Mouse (Mus musculus) layer of hippocampus, postnatal 14 days (tissue): ENCODE data around the gene Fam171a1. TPM values are rescaled to one million over a fixed set of nuclear protein-coding genes. Genes with fewer than 3 reads are reported as not detected.
"Not testable (repeated sequence)": the region's sequence is repeated elsewhere in the genome, so short reads cannot be mapped to it uniquely, and the experiment has no call there.

Experiments
- DNase-seq, 2 experiments: peaks; one replicate each; pipeline ENCODE4 v3.0.0; 2021 to 2022; ENCODE audit warnings: low spot score in 2 of 2, mixed read lengths in 1 of 2
- long read RNA-seq, 2 experiments: library from polyadenylated mRNA; stranded (forward); transcript quantifications; one replicate each; pipeline ENCODE4 v2.0.0; 2021
- total RNA-seq, 2 experiments: library from RNA; stranded (reverse); gene quantifications; 2 replicates each; pipeline ENCODE4 v1.2.3; 2021

Fam171a1 gene
- total RNA-seq = 10 to 100 TPM; 62.1 to 65.9 TPM
- long read RNA-seq, experiment 1, full-length matches to known transcripts = 29 of 59 reads
- long read RNA-seq, experiment 1, partial matches to known transcripts = 27 of 59 reads
- long read RNA-seq, experiment 1, other reads (novel, unspliced or antisense) = 3 of 59 reads
- long read RNA-seq, experiment 2, full-length matches to known transcripts = 28 of 67 reads
- long read RNA-seq, experiment 2, partial matches to known transcripts = 33 of 67 reads
- long read RNA-seq, experiment 2, other reads (novel, unspliced or antisense) = 6 of 67 reads

DNA sequence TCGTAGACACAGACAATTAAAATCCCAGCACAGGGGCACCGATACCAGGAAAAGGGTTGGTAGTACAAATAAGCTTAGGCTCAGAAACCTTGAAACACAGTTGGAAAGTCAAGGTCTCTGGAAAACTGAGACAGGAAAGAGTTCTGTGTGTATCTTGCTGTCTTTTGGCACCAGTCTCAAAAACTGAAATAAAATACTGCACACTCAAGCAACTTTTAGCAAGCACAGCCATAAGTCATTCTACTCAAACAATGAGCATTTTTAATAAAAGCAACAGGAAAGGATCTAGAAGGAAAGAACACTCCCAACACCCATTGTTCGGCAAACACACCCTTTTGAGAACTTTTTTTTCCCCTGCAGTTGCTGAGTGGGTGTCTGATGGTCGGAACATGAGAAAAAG, at the start of gene Fam171a1:
Gene Fam171a1 (plus strand): TSS at position 359 of the 400 bp plus-strand sequence.
- DNase-seq = no peak

DNA sequence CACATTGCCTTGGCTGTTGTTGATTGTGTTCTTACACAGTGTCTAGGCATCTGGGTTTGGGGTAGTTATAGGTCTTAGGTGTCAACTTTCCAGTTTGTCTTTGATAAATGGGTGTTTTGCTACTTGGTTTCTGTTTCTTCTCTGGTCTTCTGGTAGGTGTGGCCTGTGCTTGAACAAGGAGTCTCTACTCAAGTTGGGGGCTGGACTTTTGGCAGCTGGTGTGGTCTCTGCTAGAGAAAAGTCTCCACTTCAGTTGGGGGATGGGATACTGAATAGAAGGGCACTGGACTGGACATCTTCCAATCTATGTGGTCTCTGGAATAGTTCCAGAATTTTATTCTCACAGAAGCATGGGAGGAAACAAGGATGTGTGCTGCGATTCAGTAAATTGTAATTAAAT, 44.9 kb upstream of the Fam171a1 start:
- no peak for DNase-seq

DNA sequence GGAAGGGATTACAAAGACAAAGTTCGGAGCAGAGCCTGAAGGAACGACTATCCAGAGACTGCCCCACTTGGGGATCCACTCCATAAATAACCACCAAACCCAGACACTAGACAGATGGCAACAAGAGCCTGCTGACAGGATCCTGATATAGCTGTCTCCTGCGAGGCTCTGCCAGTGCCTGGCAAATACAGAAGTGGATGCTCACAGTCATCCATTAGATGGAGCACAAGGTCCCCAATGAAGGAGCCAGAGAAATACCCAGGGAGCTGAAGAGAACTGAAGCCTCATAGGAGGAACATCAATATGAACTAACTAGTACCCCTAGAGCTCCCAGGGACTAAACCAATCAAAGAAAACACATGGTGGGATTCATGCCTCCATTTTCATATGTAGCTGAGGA, 25.7 kb upstream of the Fam171a1 start:
- not testable (repeated sequence) for DNase-seq

DNA sequence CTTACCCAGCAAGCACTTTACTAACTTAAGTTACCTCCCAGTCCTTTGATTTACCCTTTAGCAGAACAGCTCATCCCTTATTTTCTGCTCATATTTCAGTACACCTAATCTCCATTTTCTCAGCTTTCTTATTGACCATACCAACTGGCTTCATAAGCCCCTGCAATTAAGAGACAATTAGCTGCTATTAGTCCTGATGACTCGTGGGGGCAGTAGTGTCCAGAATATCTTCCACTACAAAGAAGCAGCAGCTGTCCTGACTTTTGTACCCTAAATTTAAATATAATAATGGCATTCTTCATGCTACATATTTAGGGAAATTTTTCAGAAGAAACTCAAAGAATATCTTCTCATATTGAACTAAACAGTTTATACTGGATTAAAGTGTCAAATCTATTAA, 24.8 kb upstream of the Fam171a1 start:
- no peak for DNase-seq

DNA sequence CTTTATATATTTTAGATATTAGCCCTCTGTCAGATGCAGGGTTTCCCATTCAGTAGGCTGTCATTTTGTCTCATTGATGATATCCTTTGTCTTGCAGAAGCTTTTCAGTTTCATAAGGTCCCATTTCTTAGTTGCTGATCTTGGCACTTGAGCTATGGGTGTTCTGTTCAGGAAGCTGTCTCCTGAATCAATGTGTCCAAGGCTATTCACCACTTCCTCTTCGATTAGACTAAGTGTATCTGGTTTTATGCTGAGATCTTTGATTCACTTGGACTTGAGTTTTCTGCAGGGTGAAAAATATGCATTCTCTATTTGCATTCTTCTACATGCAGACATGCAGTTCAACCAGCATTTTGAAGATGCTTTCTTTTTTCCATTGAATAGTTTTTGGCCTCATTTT, 17.9 kb upstream of the Fam171a1 start:
- no peak for DNase-seq

DNA sequence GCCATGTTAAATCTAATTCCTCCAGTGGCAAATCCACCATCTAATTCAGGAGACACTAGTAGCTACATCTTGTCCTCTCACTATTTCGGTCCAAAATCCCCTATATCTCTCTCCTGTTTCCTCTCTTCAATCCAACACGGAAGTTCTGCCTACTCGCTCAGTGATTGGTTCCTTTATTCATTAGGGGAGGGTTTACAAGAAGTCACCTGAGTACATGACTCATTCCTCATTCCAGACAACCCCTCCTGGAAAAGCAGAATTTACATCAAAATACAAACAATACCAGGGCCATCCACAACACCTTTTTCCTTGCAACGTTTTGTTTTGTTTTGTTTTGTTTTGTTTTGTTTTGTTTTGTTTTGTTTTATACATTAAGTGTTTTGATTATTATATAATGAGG, 14.1 kb upstream of the Fam171a1 start:
- no peak for DNase-seq

DNA sequence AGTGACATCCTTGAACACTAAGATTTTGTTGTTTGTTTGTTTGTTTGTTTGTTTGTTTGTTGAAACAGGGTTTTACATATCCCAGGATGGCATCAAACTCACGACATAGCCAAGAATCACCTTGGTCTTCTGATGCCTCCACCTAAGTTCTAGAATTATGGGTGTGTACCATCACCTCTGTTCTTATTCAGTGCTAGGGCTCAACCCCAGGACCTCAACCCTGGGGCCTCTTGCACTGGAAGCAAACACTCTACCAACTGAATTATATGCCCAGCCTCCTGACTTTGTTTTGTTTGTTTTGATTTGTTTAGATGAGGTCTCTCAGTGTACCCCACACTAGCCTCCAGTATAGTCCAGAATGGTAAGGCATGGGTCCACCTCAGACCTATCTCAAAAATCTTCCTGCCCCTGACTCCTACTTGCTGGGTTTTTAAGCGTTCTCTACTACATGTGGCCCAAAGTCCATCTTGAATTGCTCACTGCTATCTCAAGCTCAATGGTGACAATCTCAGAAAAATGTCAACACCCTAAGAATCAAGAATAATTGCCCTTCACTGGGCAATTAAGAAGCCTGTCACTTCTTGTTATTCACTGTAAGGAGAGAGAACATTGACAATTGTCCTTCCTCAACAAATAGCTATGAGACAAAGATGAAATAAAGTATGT, 12.6 kb upstream of the Fam171a1 start:
- no peak for DNase-seq

DNA sequence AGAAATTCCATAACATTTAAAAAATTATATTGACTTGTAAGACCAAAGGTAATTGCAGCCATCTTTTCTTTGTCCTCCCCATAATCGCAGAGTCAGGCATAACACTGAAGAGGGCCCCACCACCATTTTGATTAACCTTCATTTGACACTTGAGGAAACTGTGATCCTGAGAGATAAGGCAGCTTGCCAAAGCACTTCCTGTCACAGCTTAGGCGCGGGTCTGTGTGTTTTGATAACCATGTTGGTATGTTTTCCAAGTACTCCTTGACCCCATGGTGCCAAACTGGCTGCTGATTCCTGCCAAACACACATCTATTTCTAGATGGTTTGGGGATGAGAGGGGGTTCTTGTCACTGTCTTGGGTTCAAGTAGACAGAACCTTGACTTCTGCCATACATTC, 11.7 kb upstream of the Fam171a1 start:
- DNase-seq = no peak

DNA sequence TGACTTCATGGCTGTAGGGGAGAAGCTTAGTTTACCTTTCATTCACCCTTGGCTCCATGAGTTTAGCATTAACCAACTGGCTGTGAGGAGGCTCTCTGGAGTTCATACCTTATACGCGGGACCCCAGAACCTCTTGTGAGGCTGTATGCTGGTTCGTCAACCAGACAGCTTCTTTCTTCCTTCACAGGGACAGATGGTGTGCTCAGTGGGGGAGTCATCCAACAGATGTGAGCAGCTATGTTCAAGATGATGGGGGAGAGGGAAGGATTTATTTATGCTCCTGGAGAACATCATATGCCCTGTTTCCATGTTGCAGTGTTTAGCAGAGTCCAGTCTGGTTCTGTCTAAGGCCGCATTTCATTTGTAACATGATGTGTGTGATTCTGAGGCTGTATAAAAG, 6.6 kb upstream of the Fam171a1 start:
- DNase-seq = no peak

DNA sequence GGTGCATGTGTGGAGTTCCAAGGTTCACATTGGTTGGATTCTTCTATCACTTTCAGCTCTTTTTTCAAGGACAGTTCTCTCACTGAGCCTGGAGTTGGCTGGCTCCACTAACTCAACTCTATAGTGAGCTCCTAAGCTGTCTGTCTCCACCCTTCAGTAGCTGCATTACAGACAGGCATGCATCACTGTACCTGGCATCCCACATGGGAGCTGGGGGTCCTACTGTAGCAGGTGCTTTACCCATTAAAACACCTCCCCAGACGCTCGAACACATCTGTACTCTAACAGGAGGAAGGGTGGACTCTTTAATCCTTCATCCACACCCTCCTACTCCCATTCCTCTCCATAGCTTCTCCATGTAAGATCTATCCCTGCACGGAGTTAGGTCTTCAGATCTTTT, 5.6 kb upstream of the Fam171a1 start:
- no peak for DNase-seq

DNA sequence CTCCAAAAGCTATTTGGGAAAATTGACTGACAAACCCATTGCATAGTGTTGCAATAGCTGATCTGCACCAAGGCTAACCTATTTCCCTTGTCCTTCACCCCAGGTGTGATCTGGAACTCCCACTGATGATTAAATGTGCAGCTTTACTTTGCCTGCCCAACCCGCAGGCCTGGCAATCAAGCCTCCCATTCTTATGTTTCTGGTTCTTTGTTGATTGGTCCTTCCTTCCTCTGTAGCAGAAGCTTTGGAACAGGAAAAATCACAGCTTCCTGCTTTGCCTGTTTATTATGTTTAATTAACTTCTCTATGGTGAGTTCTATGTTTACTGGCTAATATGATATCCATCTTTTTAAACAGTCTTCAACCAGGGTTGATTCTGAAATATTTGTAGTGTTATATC, 5.2 kb upstream of the Fam171a1 start:
- DNase-seq = no peak

DNA sequence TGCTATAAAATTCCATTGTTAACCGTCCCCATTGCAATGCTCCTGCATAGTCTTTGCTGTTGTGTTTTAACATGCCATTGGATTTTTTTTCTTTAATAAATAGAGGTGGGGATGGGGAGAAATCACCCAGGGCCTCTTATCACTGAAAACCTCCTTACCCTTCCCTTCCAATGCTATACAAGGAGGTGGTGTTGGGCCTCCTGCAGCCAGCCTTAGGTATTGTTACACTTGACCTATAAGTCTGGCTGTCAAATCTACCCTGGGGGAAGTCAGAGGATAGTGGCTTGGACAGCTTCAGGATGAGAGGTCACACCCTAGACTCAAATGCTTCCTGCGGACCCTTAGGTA, 3.8 kb downstream of the Fam171a1 start:
- DNase-seq = no peak

DNA sequence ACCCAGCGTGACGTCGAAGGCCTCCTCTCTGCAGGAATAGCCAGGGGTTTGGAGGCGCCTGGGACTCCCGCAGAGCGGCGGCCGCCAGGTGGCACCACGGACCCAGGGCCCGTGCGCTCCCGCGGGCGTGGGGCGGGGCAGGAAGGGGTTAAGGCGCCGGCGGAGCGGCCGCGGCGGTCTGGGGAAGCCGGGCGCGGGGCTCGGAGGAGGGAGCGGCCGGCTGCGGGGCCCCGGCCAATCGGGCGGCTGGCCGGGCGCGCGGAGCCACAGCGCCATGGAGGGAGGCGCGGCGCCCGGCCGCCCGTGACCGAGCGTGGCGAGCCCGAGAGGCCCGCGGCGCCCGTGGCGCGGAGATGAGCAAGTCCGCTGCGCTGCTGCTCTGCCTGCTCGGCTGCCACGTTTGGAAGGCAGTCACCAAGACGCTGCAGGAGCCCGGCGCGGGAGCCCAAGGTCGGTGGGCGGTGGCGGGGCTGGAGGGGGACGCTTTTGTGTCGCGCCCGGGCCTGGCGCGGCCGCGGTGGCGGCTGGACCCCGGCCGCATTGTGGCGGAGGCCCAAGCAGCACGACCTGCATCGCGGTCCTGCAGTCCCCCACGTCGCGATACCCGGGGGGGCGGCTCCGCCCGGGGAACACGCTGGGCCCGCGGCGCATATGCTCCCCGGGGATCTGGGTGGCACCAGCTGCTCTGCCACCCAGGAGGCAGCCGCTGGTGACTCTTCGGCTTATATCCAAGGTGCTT, 4.3 kb downstream of the Fam171a1 start:
- DNase-seq = peak; percentile 89 to 90

DNA sequence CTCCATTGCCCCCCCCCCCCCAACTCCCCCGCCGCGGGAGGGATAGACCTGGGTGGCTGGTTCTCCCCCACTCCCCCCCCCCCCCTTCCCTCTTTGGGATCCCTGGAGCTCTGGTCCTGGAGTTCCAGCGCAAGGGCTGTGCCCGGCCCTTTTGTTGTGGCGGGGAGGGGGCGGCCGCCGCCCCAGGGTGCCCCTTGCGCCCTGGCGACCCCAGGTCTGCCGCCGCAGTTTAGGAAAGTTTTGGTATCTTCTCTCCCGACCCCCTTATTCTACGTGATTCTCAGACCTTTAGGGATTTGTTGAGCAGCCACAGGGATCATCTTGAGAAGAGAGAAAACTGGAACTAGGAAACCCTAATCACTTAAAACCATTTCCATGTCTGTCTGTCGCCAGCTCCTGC, 4.9 kb downstream of the Fam171a1 start:
- no peak for DNase-seq

DNA sequence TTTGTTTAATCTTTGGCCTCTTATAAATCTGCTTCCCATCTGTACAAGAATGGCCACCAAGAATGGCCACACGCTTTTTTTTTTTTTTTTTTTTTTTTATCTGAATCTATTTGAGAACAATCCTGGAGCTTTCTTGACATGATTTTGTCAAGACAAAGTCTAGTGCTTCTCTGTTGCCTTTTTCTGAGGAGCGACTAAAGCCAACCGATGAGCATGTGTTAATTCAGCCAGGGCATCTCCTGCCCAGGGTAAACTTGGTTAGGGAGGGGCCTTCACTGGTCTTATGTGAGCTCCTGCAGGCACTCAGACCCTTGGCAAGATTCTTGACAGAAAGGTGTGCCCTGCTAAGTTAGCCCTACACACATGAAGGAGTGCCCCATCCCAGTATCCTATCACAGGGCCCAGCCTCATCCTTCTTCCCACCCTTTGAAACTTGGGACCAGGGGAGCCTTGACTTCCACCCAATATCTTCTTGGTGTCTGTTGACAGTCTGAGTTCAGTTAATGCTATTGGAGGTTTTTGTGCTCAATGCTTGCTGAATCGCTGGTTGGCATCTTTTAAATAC, 5.4 kb downstream of the Fam171a1 start:
- DNase-seq = no peak

DNA sequence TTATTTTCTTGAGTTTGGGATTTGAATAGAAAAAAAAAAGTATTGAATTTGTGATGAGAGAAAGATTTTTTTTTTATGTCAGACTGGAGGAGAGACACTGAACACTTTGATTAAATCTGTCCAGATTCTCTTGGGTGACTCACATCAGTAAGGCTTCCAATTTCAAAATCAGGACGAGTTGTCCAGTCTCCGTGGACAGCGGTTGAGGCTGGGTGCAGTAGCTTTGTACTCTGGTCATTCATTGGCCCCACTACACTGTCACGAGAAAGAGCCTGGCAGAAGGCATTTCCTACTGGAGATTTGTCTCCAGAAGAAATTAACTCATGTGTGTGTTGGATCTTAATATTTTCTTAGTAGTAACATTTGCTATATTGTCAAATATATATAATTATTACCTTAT, 8.5 kb downstream of the Fam171a1 start:
- no peak for DNase-seq

DNA sequence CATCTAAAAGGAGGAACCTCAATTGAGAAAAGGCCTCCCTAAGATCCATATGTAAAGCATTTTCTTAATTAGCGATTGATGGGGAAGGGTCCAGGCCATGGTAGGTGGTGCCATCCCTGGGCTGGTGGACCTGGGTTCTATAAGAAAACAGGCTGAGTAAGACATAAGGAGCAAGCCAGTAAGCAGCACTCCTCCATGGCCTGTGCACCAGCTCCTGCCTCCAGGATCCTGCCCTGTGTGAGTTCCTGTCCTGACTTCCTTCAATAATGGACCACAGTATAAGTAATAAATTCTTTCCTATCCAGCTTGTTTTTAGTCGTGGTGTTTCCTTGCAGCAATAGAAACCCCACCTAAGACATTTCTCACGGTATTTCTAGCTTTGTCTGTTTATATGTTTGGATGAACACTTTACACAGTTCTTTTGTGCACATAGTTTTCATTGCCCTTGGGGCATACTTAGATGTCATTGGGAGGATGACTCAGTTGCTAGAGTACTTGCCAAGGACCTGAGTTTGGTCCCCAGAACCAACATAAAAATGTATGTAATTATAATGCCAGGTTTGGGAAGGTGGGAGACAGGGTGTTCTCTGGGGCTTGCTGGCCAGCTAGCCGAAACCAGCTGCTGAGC, 13.3 kb downstream of the Fam171a1 start:
- DNase-seq = no peak

DNA sequence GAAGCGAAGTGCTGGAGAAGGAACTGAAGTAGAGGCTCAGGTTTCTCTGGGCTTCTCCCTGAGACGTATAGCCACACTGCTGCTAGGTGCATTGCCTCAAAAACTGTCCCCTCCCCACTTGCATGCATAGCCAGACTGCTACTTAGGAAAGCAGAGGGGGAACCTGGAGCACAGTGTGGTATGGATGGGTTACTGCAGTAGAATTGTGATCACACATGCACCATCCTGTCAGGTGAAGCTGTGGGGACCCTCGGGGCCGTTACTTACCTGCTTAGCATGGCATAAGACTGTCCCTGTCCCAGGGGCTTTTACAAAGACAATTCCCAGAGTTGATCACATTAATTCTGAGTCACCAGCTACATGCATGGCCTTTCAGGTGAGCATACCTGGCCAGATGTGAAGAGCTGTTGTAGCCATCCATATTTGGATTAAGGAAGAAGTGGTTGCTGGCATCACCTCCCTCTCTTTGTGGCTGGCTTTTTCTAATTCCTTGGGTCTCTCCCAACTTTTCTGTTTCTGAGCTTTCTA, 14.4 kb downstream of the Fam171a1 start:
- no peak for DNase-seq

DNA sequence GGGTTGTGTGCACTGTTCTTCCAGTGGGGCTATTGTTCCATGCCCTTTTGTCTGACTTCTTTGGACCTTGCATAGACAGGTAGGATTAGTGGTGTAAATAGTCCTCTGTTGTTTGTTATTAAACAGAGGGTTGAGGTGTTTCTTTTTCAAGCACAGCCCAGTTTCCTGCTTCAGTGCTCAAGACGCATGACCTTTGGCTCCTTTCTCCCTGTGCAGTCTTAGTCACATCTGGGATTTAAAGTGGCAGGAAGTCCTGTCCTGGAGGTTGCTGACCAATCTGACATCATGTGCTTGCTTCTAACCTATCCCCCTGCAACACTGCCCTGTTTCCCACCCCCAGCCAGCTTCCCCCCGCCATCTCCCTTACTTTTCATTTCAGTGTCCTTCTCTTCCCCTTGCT, 14.9 kb downstream of the Fam171a1 start:
- DNase-seq = no peak

DNA sequence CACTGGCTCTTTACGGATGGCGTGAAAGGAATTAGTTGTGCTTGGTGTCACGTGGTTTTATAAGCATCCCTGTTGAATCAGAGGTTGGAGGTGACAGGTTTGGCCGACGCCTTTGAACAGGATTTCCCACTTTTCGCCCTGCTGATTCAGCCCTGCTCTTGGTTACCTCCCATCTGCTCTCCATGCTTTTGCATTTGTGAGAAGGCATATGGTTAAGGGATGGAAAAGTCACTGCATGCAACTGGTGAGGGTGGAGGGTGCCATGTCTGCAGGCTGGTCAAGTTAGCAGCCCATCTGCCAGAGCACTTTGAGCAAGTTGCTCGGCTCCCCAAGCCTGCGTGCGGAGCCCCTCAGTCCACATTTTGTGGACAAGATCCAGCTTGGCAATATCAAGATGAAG, 18.4 kb downstream of the Fam171a1 start:
- no peak for DNase-seq

DNA sequence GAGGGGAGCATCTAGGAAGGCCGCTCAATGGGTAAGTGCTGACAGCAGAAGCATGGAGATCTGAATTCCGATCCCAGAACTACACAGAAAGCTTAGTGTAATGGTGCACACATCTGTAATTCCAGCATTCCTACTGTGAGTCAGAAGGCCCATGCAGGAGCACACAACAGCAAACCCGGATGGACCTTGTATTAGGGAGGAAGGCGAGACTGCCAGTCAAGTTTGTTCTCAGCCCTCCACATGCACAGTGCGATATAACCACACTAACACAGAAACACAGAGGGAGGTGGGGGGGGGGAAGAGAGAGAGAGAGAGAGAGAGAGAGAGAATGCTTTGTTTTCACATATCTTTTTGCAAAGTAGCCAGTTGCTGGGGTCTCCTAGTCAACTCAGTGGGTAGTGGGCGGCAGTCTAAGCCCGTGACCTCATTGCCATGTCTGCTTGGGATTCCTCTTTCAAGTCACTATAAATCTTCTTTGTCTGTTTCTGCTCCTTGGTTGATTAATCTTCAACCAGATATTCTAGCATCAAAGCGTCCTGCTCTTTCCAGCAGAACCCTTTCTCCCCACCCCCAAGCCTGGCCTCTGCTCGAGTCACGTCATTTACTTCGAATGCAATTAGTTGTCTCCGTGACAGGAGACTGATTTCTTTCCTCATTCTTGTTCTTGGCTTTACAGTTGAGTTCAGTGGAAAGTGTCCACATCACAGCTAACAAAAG, 20.7 kb downstream of the Fam171a1 start:
- no peak for DNase-seq
